Mouse (Mus musculus) kidney, adult 2 months (tissue): ENCODE results near the gene Zbtb37. TPM values are rescaled to one million over a fixed set of nuclear protein-coding genes. Genes with fewer than 3 reads are reported as not detected.
A peak's percentile ranks its signal among the peaks of the same experiment; 100 is the strongest.
"Not testable (repeated sequence)": the region's sequence is repeated elsewhere in the genome, so short reads cannot be mapped to it uniquely, and the experiment has no call there.

Source experiments
- DNase-seq: peaks from one replicate; pipeline ENCODE4 v3.0.0; 2021
- H3K27ac ChIP-seq: fragments of 200-500 bp; 2 replicates; pipeline ENCODE4 v1.5.1; 2012; ENCODE audit warnings: low read depth, low read length, control low read depth, inconsistent platforms; ENCODE audit not compliant: insufficient read depth
- H3K27me3 ChIP-seq: fragments of 200-500 bp; replicated peaks from 2 replicates; pipeline ENCODE4 v1.6.1; 2012; ENCODE audit warnings: mild to moderate bottlenecking, moderate library complexity, low read length, inconsistent platforms; ENCODE audit not compliant: control insufficient read depth, insufficient read depth
- H3K36me3 ChIP-seq: fragments of 200-500 bp; 2 replicates; pipeline ENCODE4 v1.6.1; 2012; ENCODE audit warnings: mild to moderate bottlenecking, moderate library complexity, low read length, inconsistent platforms; ENCODE audit not compliant: control insufficient read depth, insufficient read depth
- H3K4me1 ChIP-seq: fragments of 200-500 bp; 2 replicates; pipeline ENCODE4 v1.6.1; 2011; ENCODE audit warnings: low read length; ENCODE audit not compliant: control insufficient read depth, insufficient read depth
- H3K4me3 ChIP-seq: fragments of 200-500 bp; 2 replicates; pipeline ENCODE4 v1.5.1; 2011; ENCODE audit warnings: mild to moderate bottlenecking, low read depth, low read length, control low read depth; ENCODE audit not compliant: insufficient read depth
- CTCF ChIP-seq: fragments of 200-500 bp; conservative IDR thresholded peaks from 2 replicates; pipeline ENCODE4 v1.5.1; 2011; ENCODE audit warnings: low read depth, mild to moderate bottlenecking, control low read depth, low read length, moderate library complexity, mixed read lengths; ENCODE audit not compliant: insufficient read depth, insufficient read length
- POLR2A ChIP-seq: fragments of 200-500 bp; IDR thresholded peaks from one replicate; pipeline ENCODE4 v1.6.1; 2011; ENCODE audit warnings: low read depth, low read length, control low read depth
- WGBS: fragments of 180-500 bp; shearing (Covaris S2); methylation state at CpG from one replicate; pipeline ENCODE4 v1.1.7; 2018; 5-methylcytosine and 5-hydroxymethylcytosine counted together
- polyA plus RNA-seq: library from polyadenylated mRNA; depleted of rRNA; stranded (reverse); fragments of >200 nt; gene quantifications from 2 replicates; pipeline ENCODE4 v1.2.3, GENCODE M21; 2012

Zbtb37 gene
- polyA plus RNA-seq, 1 experiment: 1.7 TPM

DNA sequence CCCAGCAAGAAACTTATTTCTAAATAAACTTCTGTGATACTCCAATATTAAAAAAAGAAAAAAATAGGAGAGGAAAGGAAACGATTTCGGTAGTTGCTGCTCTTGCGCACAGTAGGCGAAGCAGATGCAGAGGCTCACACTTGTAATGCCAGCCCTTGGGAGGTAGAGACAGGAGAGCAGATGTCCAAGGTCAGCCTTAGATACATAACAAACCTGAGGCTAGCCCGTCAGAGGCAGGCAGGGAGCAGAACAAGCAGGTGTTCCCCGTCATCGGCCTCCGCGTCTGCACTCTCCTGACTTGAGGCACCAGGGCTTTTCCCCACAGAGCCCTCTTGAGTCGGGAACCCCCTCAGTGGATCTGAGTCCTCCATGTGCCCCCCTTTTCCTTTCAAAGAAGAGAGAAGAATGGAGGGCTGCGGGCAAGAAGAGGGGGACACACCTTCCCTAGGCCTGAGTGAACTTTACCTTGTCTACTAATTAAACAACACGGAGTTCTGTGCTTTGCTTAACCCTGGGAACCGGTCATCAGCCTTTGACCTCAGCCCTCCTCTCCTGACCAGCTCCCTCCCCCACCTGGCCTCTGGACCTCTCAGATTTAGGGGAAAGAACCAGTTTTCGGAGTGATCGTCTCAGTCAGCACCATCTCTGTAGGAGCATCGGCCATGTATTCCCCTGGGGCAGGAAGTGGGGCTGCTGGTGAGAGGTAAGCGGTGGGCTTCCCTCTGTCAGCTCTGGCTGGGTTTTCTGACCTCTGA is 47.6 kb downstream of the Zbtb37 start:
- H3K4me3 ChIP-seq: no peak overlapping the region
- TF ChIP-seq POLR2A (no peak), CTCF (no peak)
- no peaks in the 10 kb centered on the region for H3K27me3 ChIP-seq
- peak; percentile 43 for DNase-seq
- WGBS: 72% methylated on average over 17 of the region's 17 CpGs
- H3K27ac ChIP-seq: no peak overlapping the region
- no peaks in the 10 kb centered on the region; the same call in 1 of the 2 replicates for H3K4me1 ChIP-seq
- no peaks in the 10 kb centered on the region for H3K36me3 ChIP-seq

DNA sequence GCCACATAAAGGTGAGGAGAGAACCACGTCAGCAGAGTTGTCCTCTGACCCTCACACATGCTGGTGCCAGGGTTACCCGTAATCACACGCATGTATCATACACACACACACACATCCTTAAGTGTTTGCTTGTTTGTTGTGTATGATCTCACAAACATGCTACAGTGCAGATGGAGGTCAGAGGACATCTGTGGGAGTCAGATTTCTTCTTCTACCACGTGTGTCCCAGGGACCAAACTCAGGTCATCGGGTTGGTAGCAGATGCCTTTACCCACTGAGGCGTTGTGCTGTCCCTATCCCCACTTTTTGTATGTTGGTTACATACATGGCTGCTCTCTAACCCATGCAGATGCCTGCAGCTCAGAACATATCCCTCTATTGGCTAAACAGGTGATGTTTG is 49.2 kb downstream of the Zbtb37 start:
- Histone ChIP-seq H3K4me3 (no peak overlapping the region), H3K27me3 (no peaks in the 10 kb centered on the region), H3K36me3 (no peaks in the 10 kb centered on the region), H3K27ac (no peak overlapping the region), H3K4me1 (no peaks in the 10 kb centered on the region; the same call in 1 of the 2 replicates)
- no peak for TF ChIP-seq POLR2A
- TF ChIP-seq CTCF: no peak
- WGBS: 72% methylated on average over 6 of the region's 6 CpGs
- DNase-seq: no peak

DNA sequence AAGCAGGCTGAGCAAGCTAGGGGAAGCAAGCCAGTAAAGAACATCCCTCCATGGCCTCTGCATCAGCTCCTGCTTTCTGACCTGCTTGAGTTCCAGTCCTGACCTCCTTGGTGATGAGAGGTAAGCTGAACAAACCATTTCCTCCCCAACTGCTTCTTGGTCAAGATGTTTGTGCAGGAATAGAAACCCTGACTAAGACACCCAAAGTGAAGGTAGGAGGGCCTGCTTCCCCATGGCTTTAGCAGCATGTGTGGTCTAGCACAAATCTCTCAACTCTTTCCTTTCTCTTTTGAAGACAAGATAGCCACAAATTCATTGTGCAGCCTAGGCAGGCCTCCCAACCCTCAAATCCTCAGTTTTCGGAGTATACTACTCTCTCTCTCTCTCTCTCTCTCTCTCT is 49.9 kb downstream of the Zbtb37 start:
- not testable (repeated sequence) for H3K27ac ChIP-seq

DNA sequence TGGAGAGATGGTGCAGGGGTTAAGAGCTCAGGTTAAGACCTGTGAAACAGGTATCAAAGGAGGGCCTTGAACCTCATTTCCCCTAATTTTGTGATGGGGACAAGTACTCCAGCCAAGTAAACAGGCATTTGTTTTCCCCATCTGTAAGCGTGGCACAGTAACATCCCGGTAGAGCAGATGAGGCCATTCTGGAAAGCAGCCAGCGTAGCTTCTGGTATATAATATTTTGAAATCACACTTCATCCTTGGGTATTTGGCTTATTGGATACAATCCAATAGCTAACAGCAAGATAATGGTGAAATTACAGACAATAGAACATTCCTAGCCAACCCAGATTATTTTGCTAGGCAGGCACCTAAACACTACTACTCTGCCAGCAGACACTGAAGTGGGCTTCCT is 51.8 kb downstream of the Zbtb37 start:
- WGBS: 86% methylated on average over 3 of the region's 3 CpGs
- H3K36me3 ChIP-seq: no peaks in the 10 kb centered on the region
- H3K27me3 ChIP-seq: no peaks in the 10 kb centered on the region
- TF ChIP-seq CTCF (no peak), POLR2A (no peak)
- no peak for DNase-seq
- H3K4me1 ChIP-seq: no peaks in the 10 kb centered on the region; the same call in 1 of the 2 replicates
- no peak overlapping the region for H3K27ac ChIP-seq
- H3K4me3 ChIP-seq: no peak overlapping the region

More for the DNA sequence above, 49.9 kb downstream of the Zbtb37 start:
- not testable (repeated sequence) for H3K27me3 ChIP-seq, H3K36me3 ChIP-seq, DNase-seq, H3K4me1 ChIP-seq, H3K4me3 ChIP-seq
- 96% methylated on average over 1 of the region's 1 CpGs for WGBS

DNA sequence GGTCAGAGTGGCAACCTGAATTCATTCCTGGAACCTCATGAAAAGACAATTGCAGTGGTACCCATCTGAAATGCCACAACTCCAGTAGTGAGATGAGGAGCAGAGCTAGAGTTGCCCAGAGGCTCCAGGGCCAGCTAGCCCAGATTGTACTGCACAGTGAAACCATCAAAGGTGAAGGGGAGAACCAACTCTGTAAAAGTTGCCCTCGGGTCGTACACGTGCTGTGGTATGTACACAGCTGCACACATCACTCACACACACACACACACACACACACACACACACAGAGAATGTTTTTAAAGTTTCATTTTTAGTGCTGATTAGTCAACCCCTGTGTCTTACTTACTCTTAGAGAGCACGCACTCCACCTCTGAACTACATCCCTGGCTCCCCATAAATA is 53.3 kb downstream of the Zbtb37 start:
- Histone ChIP-seq H3K4me3 (no peak overlapping the region), H3K27me3 (no peaks in the 10 kb centered on the region), H3K36me3 (no peaks in the 10 kb centered on the region), H3K27ac (no peak overlapping the region), H3K4me1 (no peaks in the 10 kb centered on the region; the same call in 1 of the 2 replicates)
- no peak for DNase-seq
- TF ChIP-seq POLR2A (no peak), CTCF (no peak)
- whole genome bisulfite sequencing: 66% methylated on average over 4 of the region's 4 CpGs

DNA sequence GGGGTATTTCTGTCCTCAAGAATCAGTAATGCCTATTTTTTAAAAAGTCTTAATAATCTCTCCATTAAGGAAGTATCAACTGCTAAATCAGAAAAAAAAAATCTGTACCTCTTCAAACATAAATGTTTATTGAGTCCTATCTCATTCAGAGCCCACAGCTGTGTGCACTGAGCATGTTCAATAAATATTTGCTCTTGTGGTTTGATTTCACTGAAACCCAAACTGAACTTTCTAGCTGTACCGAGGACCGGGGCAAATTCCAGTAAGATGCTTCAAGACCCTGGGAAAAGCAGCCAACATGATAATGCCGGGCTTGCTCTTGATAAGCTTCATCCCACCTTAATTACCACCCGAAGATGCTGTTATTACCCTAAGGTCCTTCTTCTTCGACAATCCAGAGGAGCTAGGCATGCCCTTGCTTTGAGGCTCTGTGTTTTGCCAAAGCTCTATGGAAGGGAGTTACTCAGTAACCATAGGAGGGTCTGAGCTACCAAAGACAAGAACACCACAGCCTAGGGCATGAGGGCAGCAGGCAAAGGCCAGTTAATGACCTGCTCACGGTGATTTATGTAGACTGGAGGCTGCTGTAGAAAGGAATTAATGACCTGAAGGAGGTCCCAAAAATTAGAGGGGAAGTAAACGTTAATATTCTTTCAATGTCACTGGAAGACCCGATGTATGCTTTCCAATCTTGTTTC is 54.0 kb downstream of the Zbtb37 start:
- WGBS: 29% methylated on average over 8 of the region's 8 CpGs
- Histone ChIP-seq H3K27me3 (no peaks in the 10 kb centered on the region), H3K4me1 (no peaks in the 10 kb centered on the region; the same call in 1 of the 2 replicates), H3K4me3 (no peak overlapping the region), H3K27ac (no peak overlapping the region), H3K36me3 (no peaks in the 10 kb centered on the region)
- DNase-seq: peak; percentile 68
- TF ChIP-seq CTCF (no peak), POLR2A (no peak)

DNA sequence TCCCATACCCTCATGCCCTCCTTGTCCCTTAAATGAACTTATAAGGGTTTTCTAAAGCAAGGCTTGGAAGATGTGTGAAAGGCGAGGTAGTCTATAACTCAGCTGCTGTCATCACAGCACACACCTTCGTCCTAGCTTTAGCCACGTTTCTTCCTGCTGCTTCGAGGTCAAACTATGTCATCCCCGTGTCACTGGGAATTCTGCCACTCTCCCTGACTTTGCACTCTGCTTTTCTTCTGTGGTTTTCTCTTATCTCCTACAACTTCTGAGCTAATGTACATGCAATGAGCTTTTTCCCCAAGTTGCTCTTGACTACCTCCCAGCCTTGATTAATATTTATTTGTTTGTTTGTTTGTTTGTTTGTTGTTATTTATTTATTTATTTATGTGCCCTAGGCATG is 54.6 kb downstream of the Zbtb37 start:
- 52% methylated on average over 5 of the region's 5 CpGs for WGBS
- DNase-seq: no peak
- no peak overlapping the region for H3K4me3 ChIP-seq
- TF ChIP-seq POLR2A: no peak
- no peak for TF ChIP-seq CTCF
- H3K27ac ChIP-seq: no peak overlapping the region
- no peaks in the 10 kb centered on the region for H3K27me3 ChIP-seq
- no peaks in the 10 kb centered on the region; the same call in 1 of the 2 replicates for H3K4me1 ChIP-seq
- H3K36me3 ChIP-seq: no peaks in the 10 kb centered on the region
